Mouse (Mus musculus) cortical plate, adult 2 months (tissue): ENCODE data around the gene Ociad1. TPM values are rescaled to one million over a fixed set of nuclear protein-coding genes. Genes with fewer than 3 reads are reported as not detected.
A peak's percentile ranks its signal among the peaks of the same experiment; 100 is the strongest.

Experiments used
- H3K27ac ChIP-seq: fragments of 200-500 bp; 2 replicates; pipeline ENCODE4 v1.5.1; 2012; ENCODE audit warnings: low read length, control low read depth, inconsistent platforms; ENCODE audit not compliant: insufficient read depth
- H3K4me1 ChIP-seq: fragments of 200-500 bp; 2 replicates; pipeline ENCODE4 v1.6.1; 2011; ENCODE audit warnings: low read length; ENCODE audit not compliant: control insufficient read depth, insufficient read depth
- H3K4me3 ChIP-seq: fragments of 200-500 bp; 2 replicates; pipeline ENCODE4 v1.5.1; 2011; ENCODE audit warnings: mild to moderate bottlenecking, low read length, control low read depth; ENCODE audit not compliant: insufficient read depth
- CTCF ChIP-seq: fragments of 200-500 bp; IDR thresholded peaks from 2 replicates; pipeline ENCODE4 v1.5.1; 2011; ENCODE audit warnings: mild to moderate bottlenecking, control low read depth, low read length; ENCODE audit not compliant: insufficient read depth; ENCODE audit errors: extremely low read depth
- POLR2A ChIP-seq: fragments of 200-500 bp; IDR thresholded peaks from 2 replicates; pipeline ENCODE4 v1.6.1; 2011; ENCODE audit warnings: mild to moderate bottlenecking, low read length, control low read depth; ENCODE audit not compliant: insufficient read depth; ENCODE audit errors: extremely low read depth
- polyA plus RNA-seq: library from polyadenylated mRNA; depleted of rRNA; stranded (reverse); fragments of >200 nt; gene quantifications from 2 replicates; pipeline ENCODE4 v1.2.3, GENCODE M21; 2012; rRNA removed

The Ociad1 gene
- polyA plus RNA-seq, result 315 and 343 TPM in 2 replicates

- H3K27ac ChIP-seq, result peak within 1 kb of the TSS; percentile 96
- H3K4me3 ChIP-seq, result peak within 1 kb of the TSS; percentile 96
- peak; percentile 96 for TF ChIP-seq POLR2A
- no peak for TF ChIP-seq CTCF
- H3K4me1 ChIP-seq, result peaks cover 8% of the 10 kb centered on the region
Observed at GRCm38 (mm10) chr5:73292502-73293457, at the start of gene Ociad1. Gene Ociad1, plus strand, starts transcription at chr5:73292784.

- TF ChIP-seq CTCF (no peak), POLR2A (no peak)
- Histone ChIP-seq H3K4me3 (no peak overlapping the region), H3K27ac (no peak overlapping the region), H3K4me1 (peaks cover 5% of the 10 kb centered on the region)
Observed at GRCm38 (mm10) chr5:73244403-73244802, 48.2 kb upstream of the Ociad1 start.

GRCm38 (mm10) chr5:73246414-73246813, 46.2 kb upstream of the Ociad1 start:
- Histone ChIP-seq H3K27ac (no peak overlapping the region), H3K4me3 (no peak overlapping the region), H3K4me1 (peaks cover 5% of the 10 kb centered on the region)
- TF ChIP-seq POLR2A, result no peak
- no peak for TF ChIP-seq CTCF

GRCm38 (mm10) chr5:73248211-73248610, 44.4 kb upstream of the Ociad1 start:
- H3K4me1 ChIP-seq, result peaks cover 3% of the 10 kb centered on the region
- H3K27ac ChIP-seq, result no peak overlapping the region
- TF ChIP-seq CTCF (no peak), POLR2A (no peak)
- no peak overlapping the region for H3K4me3 ChIP-seq

GRCm38 (mm10) chr5:73249341-73249740, 43.2 kb upstream of the Ociad1 start:
- no peak overlapping the region for H3K27ac ChIP-seq
- TF ChIP-seq POLR2A (no peak), CTCF (no peak)

GRCm38 (mm10) chr5:73252739-73253138, 39.8 kb upstream of the Ociad1 start:
- Histone ChIP-seq H3K4me3 (no peak overlapping the region), H3K4me1 (peaks cover 3% of the 10 kb centered on the region; the same call in 1 of the 2 replicates), H3K27ac (no peak overlapping the region)
- TF ChIP-seq CTCF, result no peak

More at GRCm38 (mm10) chr5:73249341-73249740, 43.2 kb upstream of the Ociad1 start:
- H3K4me1 ChIP-seq, result peaks cover 3% of the 10 kb centered on the region; the same call in 1 of the 2 replicates
- no peak overlapping the region for H3K4me3 ChIP-seq

- Histone ChIP-seq H3K27ac (0 out of 2 replicates have a peak overlapping the region, but pooled peaks have one; percentile 97), H3K4me3 (peak overlapping the region; percentile 63), H3K4me1 (peaks cover 2% of the 10 kb centered on the region; the same call in 1 of the 2 replicates)
- TF ChIP-seq POLR2A (no peak), CTCF (no peak)
Observed at GRCm38 (mm10) chr5:73254660-73255059, 37.9 kb upstream of the Ociad1 start.

- Histone ChIP-seq H3K4me1 (peaks cover 2% of the 10 kb centered on the region; the same call in 1 of the 2 replicates), H3K27ac (peak overlapping the region; percentile 97), H3K4me3 (peak overlapping the region; percentile 63)
- no peak for TF ChIP-seq POLR2A
- no peak for TF ChIP-seq CTCF
Observed at GRCm38 (mm10) chr5:73255321-73256251, 37.0 kb upstream of the Ociad1 start.

GRCm38 (mm10) chr5:73256352-73257065, 36.1 kb upstream of the Ociad1 start, which contains the start of gene Fryl:
Gene Fryl, minus strand, starts transcription at chr5:73256619.
- peak within 1 kb of the TSS; percentile 63 for H3K4me3 ChIP-seq
- H3K4me1 ChIP-seq, result peaks cover 2% of the 10 kb centered on the region; the same call in 1 of the 2 replicates
- TF ChIP-seq CTCF (no peak), POLR2A (peak; percentile 63)
- peak within 1 kb of the TSS; percentile 97 for H3K27ac ChIP-seq
